Mouse (Mus musculus) intestine, postnatal 0 days (tissue): ENCODE measurements at regions not wholly inside any gene's neighbourhood (a gene's known extent, or its start where the extent isn't known, plus 50 kb on each side); places are given as distances from the start of the nearest gene placed in this dataset.

ENCODE experiments used
- ATAC-seq: fragments of 200-750 bp; cut with Nextera tagmentation; 2 replicates; pipeline ENCODE4 v1.8.0; 2017; ENCODE audit warnings: mild to moderate bottlenecking, moderate TSS enrichment, moderate library complexity
- H3K27ac ChIP-seq: fragments of 300-500 bp; sonication (generic); 2 replicates; pipeline ENCODE4 v1.5.1; 2014; ENCODE audit warnings: mild to moderate bottlenecking, low read depth, low read length, moderate library complexity
- H3K27me3 ChIP-seq: fragments of 300-500 bp; sonication (generic); replicated peaks from 2 replicates; pipeline ENCODE4 v1.6.1; 2014; ENCODE audit warnings: low read length, mixed read lengths; ENCODE audit not compliant: control insufficient read depth, insufficient read depth
- H3K36me3 ChIP-seq: fragments of 300-500 bp; sonication (generic); 2 replicates; pipeline ENCODE4 v1.6.1; 2014; ENCODE audit warnings: mild to moderate bottlenecking, moderate library complexity; ENCODE audit not compliant: control insufficient read depth, insufficient read depth
- H3K4me1 ChIP-seq: fragments of 300-500 bp; sonication (generic); replicated peaks from 2 replicates; pipeline ENCODE4 v1.6.1; 2014; ENCODE audit warnings: antibody characterized with exemption, low read length, mixed read lengths; ENCODE audit not compliant: control insufficient read depth, insufficient read depth
- H3K4me2 ChIP-seq: fragments of 300-500 bp; sonication (generic); replicated peaks from 2 replicates; pipeline ENCODE4 v1.6.1; 2014; ENCODE audit warnings: low read depth, mild to moderate bottlenecking, moderate library complexity
- H3K4me3 ChIP-seq: fragments of 300-500 bp; sonication (generic); 2 replicates; pipeline ENCODE4 v1.5.1; 2014; ENCODE audit warnings: low read depth, low read length
- H3K9ac ChIP-seq: fragments of 300-500 bp; sonication (generic); 2 replicates; pipeline ENCODE4 v1.6.1; 2014; ENCODE audit warnings: mild to moderate bottlenecking, low read depth, low read length
- H3K9me3 ChIP-seq: fragments of 300-500 bp; sonication (generic); 2 replicates; pipeline ENCODE4 v1.6.1; 2016; ENCODE audit warnings: mixed run types; ENCODE audit not compliant: control insufficient read depth
- CTCF ChIP-seq: sonication (generic); IDR thresholded peaks from 2 replicates; pipeline ENCODE4 v1.5.1; 2016; ENCODE audit warnings: low read depth, mild to moderate bottlenecking, control low read depth, antibody characterized with exemption, moderate library complexity
- WGBS: fragments of 180-500 bp; shearing (Covaris S2); extraction: QIAGEN DNeasy Blood & Tissue Kit; methylation state at CpG from one replicate; pipeline ENCODE4 v1.1.7; 2014; 5-methylcytosine and 5-hydroxymethylcytosine counted together

DNA sequence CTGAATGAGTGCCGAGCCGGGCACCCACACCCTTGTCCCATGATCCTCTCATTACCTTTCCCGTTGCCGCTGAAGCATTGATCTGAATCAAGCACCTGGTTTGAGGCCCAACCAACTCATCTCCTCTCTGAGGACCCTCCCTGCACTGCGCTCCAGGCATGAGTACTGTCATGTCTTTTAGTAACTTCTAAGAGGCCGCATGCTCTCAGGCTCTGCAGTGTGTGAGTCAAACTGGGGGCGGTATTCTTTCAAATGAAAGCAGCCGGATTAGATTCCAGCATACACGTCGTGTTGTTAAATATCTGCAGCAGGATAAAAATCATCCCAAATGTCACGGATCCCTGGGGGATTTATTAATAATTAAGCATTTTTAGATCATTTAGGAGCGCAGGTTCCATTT, 79.4 kb upstream of the Maml3 start:
- Histone ChIP-seq H3K9me3 (no peaks in the 10 kb centered on the region), H3K36me3 (no peaks in the 10 kb centered on the region), H3K4me1 (no peaks in the 10 kb centered on the region), H3K27ac (no peak overlapping the region), H3K9ac (no peak overlapping the region), H3K4me3 (no peak overlapping the region), H3K27me3 (no peaks in the 10 kb centered on the region), H3K4me2 (no peak overlapping the region)
- no peak for TF ChIP-seq CTCF
- no peak for ATAC-seq
- 82% methylated on average over 12 of the region's 12 CpGs for WGBS

DNA sequence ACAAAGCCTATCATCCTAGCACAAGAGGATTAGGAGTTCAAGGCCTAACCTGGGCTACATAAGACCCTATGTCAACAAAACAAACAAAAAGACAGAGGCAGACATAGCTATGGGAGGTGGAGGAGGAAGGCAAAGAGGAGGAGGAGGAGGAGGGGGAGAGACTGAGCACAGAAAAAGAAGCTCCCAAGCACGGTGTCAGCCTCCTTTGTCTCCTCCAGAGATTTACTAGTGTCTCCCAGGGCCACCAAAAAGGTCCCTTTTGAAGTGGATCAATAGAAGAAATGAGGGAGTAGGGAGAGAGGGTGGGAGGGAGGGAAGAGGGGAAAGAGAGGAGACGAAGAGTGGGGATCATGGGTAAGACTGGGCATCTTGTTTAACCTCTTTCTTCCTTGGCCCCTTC, 80.5 kb upstream of the Maml3 start:
- Histone ChIP-seq H3K4me3 (no peak overlapping the region), H3K27me3 (no peaks in the 10 kb centered on the region), H3K4me1 (no peaks in the 10 kb centered on the region), H3K9me3 (no peaks in the 10 kb centered on the region), H3K9ac (no peak overlapping the region), H3K4me2 (no peak overlapping the region), H3K36me3 (no peaks in the 10 kb centered on the region), H3K27ac (no peak overlapping the region)
- WGBS, result 46% methylated on average over 2 of the region's 2 CpGs
- no peak for TF ChIP-seq CTCF
- no peak for ATAC-seq

DNA sequence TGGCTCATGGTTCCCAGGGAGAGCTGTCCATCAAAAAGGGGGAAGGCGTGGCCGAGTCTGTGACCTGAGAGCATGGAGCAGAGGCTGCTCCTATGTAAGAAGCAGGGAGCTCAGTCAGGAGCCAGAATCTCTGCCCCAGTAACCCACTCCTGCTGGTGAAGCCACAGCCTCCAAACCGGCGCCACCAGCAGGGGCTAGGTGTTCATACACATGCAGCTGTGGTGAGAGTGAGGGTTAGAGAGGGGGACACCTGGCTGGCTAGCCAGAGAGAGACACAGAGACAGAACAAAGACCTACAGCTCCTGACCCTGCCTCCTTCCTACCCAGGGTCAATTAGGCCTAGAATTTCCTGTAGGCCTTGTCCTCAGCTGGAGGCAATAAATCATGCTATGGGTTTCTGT, 80.7 kb upstream of the Foxo1 start:
- Histone ChIP-seq H3K4me2 (no peak overlapping the region), H3K27me3 (no peaks in the 10 kb centered on the region), H3K4me1 (no peaks in the 10 kb centered on the region), H3K4me3 (no peak overlapping the region), H3K9me3 (no peaks in the 10 kb centered on the region), H3K36me3 (no peaks in the 10 kb centered on the region), H3K27ac (no peak overlapping the region), H3K9ac (no peak overlapping the region)
- no peak for ATAC-seq
- 63% methylated on average over 4 of the region's 4 CpGs for WGBS
- TF ChIP-seq CTCF, result no peak

DNA sequence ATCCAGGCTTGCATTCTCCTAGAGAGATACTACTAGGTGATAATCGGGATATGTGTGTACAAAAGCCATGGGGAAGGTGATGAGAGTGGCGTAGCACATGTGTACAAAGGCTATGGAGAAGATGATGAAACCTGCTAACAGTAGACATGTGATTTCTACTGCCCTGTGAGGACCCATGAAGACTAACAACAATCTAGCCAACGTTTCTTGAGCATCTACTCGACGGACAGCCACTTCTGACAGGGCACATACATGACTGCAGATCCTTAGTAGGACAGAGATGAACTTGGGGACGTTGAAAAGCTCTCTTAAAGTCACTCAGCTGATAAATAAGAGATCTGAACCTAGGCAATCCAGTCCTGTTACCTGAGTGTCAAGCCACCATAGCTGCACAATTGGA, 79.8 kb upstream of the Foxo1 start:
- no peak overlapping the region for H3K27ac ChIP-seq
- 87% methylated on average over 6 of the region's 6 CpGs for WGBS
- no peaks in the 10 kb centered on the region for H3K27me3 ChIP-seq
- no peak for ATAC-seq
- no peak overlapping the region for H3K4me2 ChIP-seq
- H3K4me1 ChIP-seq, result no peaks in the 10 kb centered on the region
- no peaks in the 10 kb centered on the region for H3K36me3 ChIP-seq
- H3K4me3 ChIP-seq, result no peak overlapping the region
- no peak overlapping the region for H3K9ac ChIP-seq
- no peaks in the 10 kb centered on the region for H3K9me3 ChIP-seq
- no peak for TF ChIP-seq CTCF

DNA sequence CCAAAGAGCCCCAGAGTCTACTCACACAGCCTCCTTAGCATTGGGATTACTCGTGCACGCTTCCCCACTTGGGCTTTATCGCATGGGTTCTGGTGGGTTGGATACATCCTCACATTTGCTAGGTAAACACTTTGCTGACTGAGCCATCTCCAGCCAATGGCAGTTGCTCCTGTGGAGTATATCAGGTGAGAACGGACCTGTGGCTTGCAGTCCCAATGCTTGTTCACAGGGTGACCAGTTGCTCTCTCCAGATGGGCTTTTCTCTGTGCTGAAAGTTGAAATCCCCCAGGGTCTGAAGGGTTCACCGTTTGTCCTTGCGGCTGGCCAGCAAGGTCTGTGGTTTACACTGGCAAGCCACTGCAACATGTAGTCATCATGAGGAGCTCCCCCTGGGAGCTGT, 79.1 kb upstream of the Foxo1 start:
- Histone ChIP-seq H3K36me3 (no peaks in the 10 kb centered on the region), H3K9me3 (no peaks in the 10 kb centered on the region), H3K4me1 (no peaks in the 10 kb centered on the region), H3K27me3 (no peaks in the 10 kb centered on the region), H3K9ac (no peak overlapping the region), H3K4me3 (no peak overlapping the region), H3K4me2 (no peak overlapping the region), H3K27ac (no peak overlapping the region)
- 86% methylated on average over 6 of the region's 6 CpGs for WGBS
- no peak for TF ChIP-seq CTCF
- ATAC-seq, result no peak

DNA sequence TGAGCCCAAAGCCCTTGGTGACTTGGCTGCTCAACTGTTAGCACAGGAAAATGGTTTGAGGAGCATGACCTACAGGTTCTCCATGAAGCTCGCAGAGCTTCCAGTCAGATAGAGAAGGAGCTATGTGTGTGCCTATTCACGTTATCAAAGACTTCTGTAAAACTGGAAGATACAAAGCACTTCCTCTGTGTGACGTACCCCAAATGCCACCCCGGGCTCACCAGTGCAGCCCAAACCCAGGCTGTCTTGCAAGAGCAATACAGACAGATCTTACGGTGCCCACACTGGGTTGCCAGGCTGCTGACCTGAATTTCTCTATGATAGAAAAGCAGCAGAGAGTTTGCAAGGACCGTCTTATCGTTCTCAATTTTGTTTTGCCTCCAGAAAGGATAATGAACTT, 78.1 kb upstream of the Foxo1 start:
- WGBS, result 79% methylated on average over 7 of the region's 7 CpGs

DNA sequence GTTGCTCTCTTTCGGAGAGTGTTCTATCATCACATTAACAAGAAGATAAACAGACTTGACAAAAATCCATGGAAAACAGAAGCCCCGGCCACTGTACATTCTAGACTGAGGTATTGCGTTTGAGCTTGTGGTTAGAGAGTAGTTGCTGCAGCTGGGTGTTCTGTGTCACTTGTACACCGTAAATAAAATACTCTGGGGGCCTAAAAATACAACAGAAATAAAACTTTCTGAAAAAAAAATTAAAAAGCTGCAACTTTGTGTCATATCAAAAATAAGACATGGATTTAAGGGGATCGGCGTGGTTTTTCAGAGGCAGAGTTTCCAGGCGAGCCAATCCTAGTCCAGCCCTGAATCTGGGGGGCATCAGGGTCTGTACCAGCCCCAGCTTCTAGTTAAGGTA, 75.1 kb upstream of the Foxo1 start:
- H3K9ac ChIP-seq, result no peak overlapping the region
- no peaks in the 10 kb centered on the region for H3K27me3 ChIP-seq
- WGBS, result 62% methylated on average over 7 of the region's 7 CpGs
- TF ChIP-seq CTCF, result no peak
- H3K4me1 ChIP-seq, result no peaks in the 10 kb centered on the region
- no peak overlapping the region for H3K4me2 ChIP-seq
- no peak for ATAC-seq
- H3K9me3 ChIP-seq, result no peaks in the 10 kb centered on the region
- H3K4me3 ChIP-seq, result no peak overlapping the region
- no peak overlapping the region for H3K27ac ChIP-seq
- H3K36me3 ChIP-seq, result no peaks in the 10 kb centered on the region

More for the DNA sequence above, 78.1 kb upstream of the Foxo1 start:
- Histone ChIP-seq H3K36me3 (no peaks in the 10 kb centered on the region), H3K9ac (no peak overlapping the region), H3K4me3 (no peak overlapping the region), H3K4me2 (no peak overlapping the region), H3K9me3 (no peaks in the 10 kb centered on the region), H3K4me1 (no peaks in the 10 kb centered on the region), H3K27ac (no peak overlapping the region), H3K27me3 (no peaks in the 10 kb centered on the region)
- ATAC-seq, result no peak
- TF ChIP-seq CTCF, result no peak
